Mouse (Mus musculus) kidney, adult 2 months (tissue): ENCODE data around the gene Hoxa3.
A peak's percentile ranks its signal among the peaks of the same experiment; 100 is the strongest.

ENCODE experiments used
- CTCF ChIP-seq: fragments of 200-500 bp; conservative IDR thresholded peaks from 2 replicates; pipeline ENCODE4 v1.5.1; 2011; ENCODE audit warnings: low read depth, mild to moderate bottlenecking, control low read depth, low read length, moderate library complexity, mixed read lengths; ENCODE audit not compliant: insufficient read depth, insufficient read length
- POLR2A ChIP-seq: fragments of 200-500 bp; IDR thresholded peaks from one replicate; pipeline ENCODE4 v1.6.1; 2011; ENCODE audit warnings: low read depth, low read length, control low read depth

GRCm38 (mm10) chr6:52197271-52197670 lies 15.9 kb downstream of the Hoxa3 start:
- TF ChIP-seq CTCF (peak; percentile 66), POLR2A (no peak)
